Mouse (Mus musculus) erythroblast, embryonic 14.5 days (primary cell): ENCODE results near the gene Fpgs.

Source experiments
- GATA1 ChIP-seq: IDR thresholded peaks from 2 replicates; pipeline ENCODE4 v1.6.1; 2012; ENCODE audit warnings: low read length, inconsistent platforms, mixed read lengths
- TAL1 ChIP-seq: IDR thresholded peaks from 3 replicates; pipeline ENCODE4 v1.6.1; 2012; ENCODE audit warnings: low read length, inconsistent platforms, mixed read lengths

DNA sequence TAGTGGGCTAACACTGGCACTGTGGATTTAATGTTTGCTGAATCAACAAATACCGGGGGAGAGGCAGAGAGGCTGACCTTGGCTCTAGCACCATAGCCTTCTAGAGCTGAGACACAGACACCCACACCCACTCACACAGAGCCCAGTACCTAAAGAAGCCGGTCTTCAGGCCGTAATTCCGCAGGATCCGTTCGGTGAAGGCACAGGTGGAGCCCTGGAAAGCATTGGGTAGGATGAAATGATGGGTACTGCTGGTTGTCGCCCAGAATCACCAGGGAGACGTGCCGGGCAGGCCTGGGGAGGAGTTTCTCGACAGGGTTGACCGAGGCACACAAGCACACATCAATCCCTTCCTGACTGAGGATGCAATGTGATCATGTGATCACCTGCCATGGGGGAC is 12.9 kb downstream of the Fpgs start:
- TF ChIP-seq TAL1 (no peak), GATA1 (no peak)
